Mouse (Mus musculus) cerebellum, adult 9-11 months (tissue): ENCODE data around the gene Maf.
A peak's percentile ranks its signal among the peaks of the same experiment; 100 is the strongest.

Experiments
- DNase-seq: peaks from one replicate; pipeline ENCODE4 v3.0.0; 2022

The Maf gene

GRCm38 (mm10) chr8:115705591-115706110 is 1.9 kb downstream of the Maf start:
- peak; percentile 73 for DNase-seq

- DNase-seq: no peak
Observed at GRCm38 (mm10) chr8:115703056-115703455, 4.5 kb downstream of the Maf start.

- no peak for DNase-seq
Observed at GRCm38 (mm10) chr8:115701001-115701400, 6.6 kb downstream of the Maf start.

GRCm38 (mm10) chr8:115699151-115699550 is 8.4 kb downstream of the Maf start:
- DNase-seq: no peak

GRCm38 (mm10) chr8:115697410-115697809 is 10.2 kb downstream of the Maf start:
- no peak for DNase-seq

- peak; percentile 27 for DNase-seq
Observed at GRCm38 (mm10) chr8:115696661-115697060, 10.9 kb downstream of the Maf start.

GRCm38 (mm10) chr8:115687349-115687748 is 20.2 kb downstream of the Maf start:
- DNase-seq: no peak

GRCm38 (mm10) chr8:115683309-115683708 is 24.3 kb downstream of the Maf start:
- DNase-seq: no peak

- no peak for DNase-seq
Observed at GRCm38 (mm10) chr8:115679539-115679938, 28.1 kb downstream of the Maf start.

GRCm38 (mm10) chr8:115664866-115665265 is 42.7 kb downstream of the Maf start:
- DNase-seq: no peak

GRCm38 (mm10) chr8:115650110-115650521 is 57.5 kb downstream of the Maf start:
- peak; percentile 19 for DNase-seq

- peak; percentile 68 for DNase-seq
Observed at GRCm38 (mm10) chr8:115645139-115645538, 62.5 kb downstream of the Maf start.

- no peak for DNase-seq
Observed at GRCm38 (mm10) chr8:115641936-115642335, 65.7 kb downstream of the Maf start.

GRCm38 (mm10) chr8:115639951-115640350 is 67.6 kb downstream of the Maf start:
- DNase-seq: no peak

GRCm38 (mm10) chr8:115636751-115637150 is 70.8 kb downstream of the Maf start:
- no peak for DNase-seq
